Mouse (Mus musculus) T-helper 2 cell (primary cell): ENCODE results near the gene Dnmt3b.

Experiments
- in situ Hi-C: fragments of 300-600 bp; cut with MboI, MseI; formaldehyde crosslinking; loops from one replicate; pipeline ENCODE4 v1.15.1; 2025; ENCODE audit warnings: high pct_unique_total_duplicates

Dnmt3b gene

DNA sequence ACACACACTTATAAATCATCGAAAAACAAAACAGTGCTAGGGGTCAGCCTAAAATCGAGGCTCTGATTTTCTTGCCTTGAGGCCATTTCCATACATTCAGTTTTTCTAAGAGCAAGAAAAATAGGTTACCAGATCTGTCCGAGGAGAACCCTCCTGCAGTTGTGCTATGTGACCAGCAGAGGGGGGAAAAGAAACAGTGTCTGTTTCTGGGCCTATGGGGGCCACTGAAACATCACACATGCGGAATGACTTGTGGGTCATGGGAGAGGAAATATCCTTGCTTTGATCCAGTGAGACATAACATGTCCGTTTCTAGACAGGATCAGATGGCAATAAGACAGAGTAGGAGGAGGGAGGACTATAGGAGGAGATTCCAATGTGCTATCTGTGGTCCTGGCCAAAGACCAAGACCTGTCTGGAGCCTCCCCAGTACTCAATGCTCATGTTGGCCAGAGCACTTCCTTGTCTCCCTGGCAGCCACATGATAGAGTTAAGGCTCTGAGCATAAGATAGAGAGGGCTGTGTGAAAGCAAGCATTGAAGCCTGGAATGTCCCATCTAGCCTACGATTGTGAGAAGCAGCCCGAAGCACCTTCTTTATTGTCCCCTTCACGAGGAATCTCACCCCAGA, 61.6 kb downstream of the Dnmt3b start:
- in situ Hi-C loops, result no loop called here

GRCm38 (mm10) chr2:153712646-153713091, 63.4 kb downstream of the Dnmt3b start:
- in situ Hi-C loops, result no loop called here

DNA sequence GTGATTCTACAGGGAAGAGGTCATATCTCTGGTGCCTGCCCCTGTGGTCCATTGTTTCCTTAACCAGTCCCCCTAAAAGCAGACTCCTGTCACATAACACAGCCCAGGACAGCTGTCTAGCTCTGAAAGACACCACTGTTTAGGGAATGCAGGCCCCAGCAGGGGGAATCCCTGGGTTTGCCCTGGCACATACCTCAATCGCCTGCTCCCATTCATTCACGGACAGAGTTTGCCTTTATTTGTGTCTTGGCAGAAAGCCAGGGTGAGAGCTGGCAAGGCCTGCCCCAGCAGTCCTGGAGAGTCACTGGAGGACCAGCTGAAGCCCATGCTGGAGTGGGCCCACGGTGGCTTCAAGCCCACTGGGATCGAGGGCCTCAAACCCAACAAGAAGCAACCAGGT, 64.0 kb downstream of the Dnmt3b start:
- in situ Hi-C loops, result no loop called here

DNA sequence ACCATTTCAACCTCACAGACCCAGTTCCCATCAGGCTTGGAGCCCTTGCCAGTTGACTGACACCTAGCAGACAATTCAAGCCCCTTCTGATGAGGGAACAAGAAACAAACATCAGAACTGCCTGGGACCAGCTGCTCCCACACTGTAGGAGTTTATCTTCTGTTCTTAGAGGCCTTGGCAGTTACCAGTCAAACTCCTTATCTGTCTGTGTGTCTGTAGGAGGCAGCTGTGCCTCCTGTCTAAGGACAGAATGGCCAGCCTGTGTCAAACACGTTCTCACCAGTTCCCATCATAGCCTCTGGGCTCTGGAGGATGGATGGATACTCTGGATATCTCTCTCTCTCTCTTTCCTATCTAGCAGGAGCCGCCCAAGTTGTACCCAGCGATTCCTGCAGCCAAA, 68.6 kb downstream of the Dnmt3b start:
- in situ Hi-C loops, result loop anchor here (5.0 kb wide), 1 partner anchor 46 kb away; no protein-coding TSS in a partner anchor

DNA sequence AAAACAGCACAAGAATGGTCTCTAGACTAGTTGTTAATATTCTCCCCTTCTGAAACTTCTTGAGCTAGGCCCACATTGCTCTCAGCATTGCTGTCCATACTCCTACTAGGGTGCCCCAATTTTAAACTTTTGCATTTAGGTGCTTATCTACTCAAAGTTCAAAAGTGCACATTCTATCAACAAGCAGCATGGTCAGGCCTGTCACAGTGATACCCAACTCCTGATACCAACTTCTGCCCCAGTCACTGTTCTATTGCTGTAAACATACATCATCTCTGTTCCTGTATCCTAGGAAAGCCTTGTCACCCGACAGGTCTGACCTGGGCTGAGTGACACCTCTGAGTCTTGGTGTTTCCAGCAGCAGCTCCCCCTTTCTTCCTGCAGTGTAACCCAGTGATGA, 73.8 kb downstream of the Dnmt3b start:
- in situ Hi-C loops, result no loop called here

- in situ Hi-C loops, result no loop called here
Measured at GRCm38 (mm10) chr2:153724424-153724823, 75.2 kb downstream of the Dnmt3b start.

DNA sequence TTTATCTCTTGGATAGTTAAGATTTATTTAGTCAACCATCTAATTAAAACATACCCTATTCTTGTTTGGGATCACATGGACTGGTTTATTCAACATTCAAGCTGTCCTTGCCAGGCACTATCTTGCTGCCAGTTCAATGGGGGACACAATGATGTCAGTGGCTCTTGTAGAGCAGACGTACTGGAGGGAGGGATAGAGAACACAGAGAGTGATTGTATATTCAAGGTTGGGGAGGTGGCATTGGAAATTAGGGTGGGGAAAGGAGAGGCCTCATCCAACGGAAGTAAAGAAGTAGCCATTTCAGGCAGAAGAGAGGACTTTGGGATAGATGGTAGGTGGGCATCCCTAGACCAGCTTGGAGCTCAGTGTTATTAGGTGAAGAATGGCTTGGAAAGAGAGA, 75.6 kb downstream of the Dnmt3b start:
- in situ Hi-C loops, result no loop called here

DNA sequence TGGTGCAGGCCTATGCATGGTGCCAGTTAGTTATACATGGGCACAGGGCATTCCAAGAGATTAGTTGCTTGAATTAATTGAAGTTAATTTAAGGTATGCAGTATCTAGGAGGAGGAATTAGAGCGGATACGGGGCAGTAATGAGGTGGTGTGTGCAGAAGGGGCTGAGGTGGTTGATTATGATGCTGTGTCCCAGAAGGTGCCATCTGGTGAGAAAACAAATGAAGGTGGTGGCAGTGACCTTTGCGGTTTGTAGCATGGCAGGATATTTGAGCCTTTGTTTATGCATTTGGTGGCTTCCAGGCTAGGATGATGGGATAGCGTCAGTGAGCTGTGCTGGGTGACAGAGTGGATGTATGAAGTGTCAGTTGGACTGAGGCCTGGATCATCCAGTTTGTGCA, 76.0 kb downstream of the Dnmt3b start:
- in situ Hi-C loops, result no loop called here

DNA sequence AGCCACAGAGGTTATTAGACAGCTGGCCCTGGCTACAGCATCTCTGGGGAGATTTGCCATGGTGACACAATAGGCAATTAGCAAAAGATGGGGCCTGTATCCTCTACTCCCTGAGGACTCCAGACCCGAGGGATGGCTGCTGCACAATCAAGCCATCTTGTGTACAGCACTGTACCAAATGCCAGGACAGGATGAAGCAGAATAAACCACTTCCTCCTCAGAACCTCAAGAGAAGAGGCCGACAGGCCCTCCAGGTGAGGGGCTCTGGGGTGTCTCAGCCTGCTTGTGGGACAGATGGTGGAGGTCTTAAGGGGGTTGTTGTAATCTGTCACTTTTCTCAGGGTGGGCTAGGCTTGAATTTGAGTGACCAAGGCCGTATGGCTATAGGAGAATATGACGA, 84.8 kb downstream of the Dnmt3b start:
- in situ Hi-C loops, result no loop called here
